Mouse (Mus musculus): ENCODE measurements around the gene D130052B06Rik. TPM values are rescaled to one million over a fixed set of nuclear protein-coding genes. Genes with fewer than 3 reads are reported as not detected.

D130052B06Rik gene
- polyA plus RNA-seq, 1 experiment: not detected

GRCm38 (mm10) chr11:33592826-33593225 is 6.3 kb upstream of the D130052B06Rik start:
- Histone ChIP-seq H3K4me1 (ENCODE audit: control insufficient read depth, insufficient read depth, low read length) (no peaks in the 10 kb centered on the region), H3K4me3 (ENCODE audit: insufficient read depth, low read length) (no peak overlapping the region), H3K27ac (ENCODE audit: insufficient read depth, low read depth, low read length) (no peak overlapping the region)
- TF ChIP-seq POLR2A (IDR thresholded peaks at IDR 0.05; ENCODE audit: borderline replicate concordance, low read depth, low read length) (no peak), CTCF (IDR thresholded peaks at IDR 0.05; ENCODE audit: low read depth, low read length) (no peak)

GRCm38 (mm10) chr11:33596655-33597054 is 2.4 kb upstream of the D130052B06Rik start:
- Histone ChIP-seq H3K4me1 (ENCODE audit: control insufficient read depth, insufficient read depth, low read length) (no peaks in the 10 kb centered on the region), H3K27ac (ENCODE audit: insufficient read depth, low read depth, low read length) (no peak overlapping the region), H3K4me3 (ENCODE audit: insufficient read depth, low read length) (no peak overlapping the region)
- no peak for TF ChIP-seq CTCF (IDR thresholded peaks at IDR 0.05; ENCODE audit: low read depth, low read length)
- no peak for TF ChIP-seq POLR2A (IDR thresholded peaks at IDR 0.05; ENCODE audit: borderline replicate concordance, low read depth, low read length)

- TF ChIP-seq POLR2A (IDR thresholded peaks at IDR 0.05; ENCODE audit: borderline replicate concordance, low read depth, low read length) (no peak), CTCF (IDR thresholded peaks at IDR 0.05; ENCODE audit: low read depth, low read length) (no peak)
- Histone ChIP-seq H3K27ac (ENCODE audit: insufficient read depth, low read depth, low read length) (no peak overlapping the region), H3K4me1 (ENCODE audit: control insufficient read depth, insufficient read depth, low read length) (no peaks in the 10 kb centered on the region), H3K4me3 (ENCODE audit: insufficient read depth, low read length) (no peak overlapping the region)
These were observed 4.1 kb downstream of the D130052B06Rik start for GRCm38 (mm10) chr11:33603174-33603573.

GRCm38 (mm10) chr11:33607784-33608183 is 8.7 kb downstream of the D130052B06Rik start:
- TF ChIP-seq POLR2A (IDR thresholded peaks at IDR 0.05; ENCODE audit: borderline replicate concordance, low read depth, low read length) (no peak), CTCF (IDR thresholded peaks at IDR 0.05; ENCODE audit: low read depth, low read length) (no peak)
- Histone ChIP-seq H3K27ac (ENCODE audit: insufficient read depth, low read depth, low read length) (no peak overlapping the region), H3K4me3 (ENCODE audit: insufficient read depth, low read length) (no peak overlapping the region), H3K4me1 (ENCODE audit: control insufficient read depth, insufficient read depth, low read length) (no peaks in the 10 kb centered on the region)

- TF ChIP-seq CTCF (IDR thresholded peaks at IDR 0.05; ENCODE audit: low read depth, low read length) (peak; percentile 68), POLR2A (IDR thresholded peaks at IDR 0.05; ENCODE audit: borderline replicate concordance, low read depth, low read length) (no peak)
These were observed 15.1 kb downstream of the D130052B06Rik start for GRCm38 (mm10) chr11:33614218-33614617.

GRCm38 (mm10) chr11:33627136-33627742 is 28.1 kb downstream of the D130052B06Rik start:
- no peak for TF ChIP-seq POLR2A (IDR thresholded peaks at IDR 0.05; ENCODE audit: borderline replicate concordance, low read depth, low read length)
- no peak for TF ChIP-seq CTCF (IDR thresholded peaks at IDR 0.05; ENCODE audit: low read depth, low read length)
- no peaks in the 10 kb centered on the region for H3K4me1 ChIP-seq (ENCODE audit: control insufficient read depth, insufficient read depth, low read length)
- H3K4me3 ChIP-seq (ENCODE audit: insufficient read depth, low read length): no peak overlapping the region
- no peak overlapping the region for H3K27ac ChIP-seq (ENCODE audit: insufficient read depth, low read depth, low read length)

More at GRCm38 (mm10) chr11:33614218-33614617, 15.1 kb downstream of the D130052B06Rik start:
- no peak overlapping the region for H3K4me3 ChIP-seq (ENCODE audit: insufficient read depth, low read length)
- no peak overlapping the region for H3K27ac ChIP-seq (ENCODE audit: insufficient read depth, low read depth, low read length)
- H3K4me1 ChIP-seq (ENCODE audit: control insufficient read depth, insufficient read depth, low read length): no peaks in the 10 kb centered on the region

- Histone ChIP-seq H3K4me3 (ENCODE audit: insufficient read depth, low read length) (no peak overlapping the region), H3K27ac (ENCODE audit: insufficient read depth, low read depth, low read length) (no peak overlapping the region), H3K4me1 (ENCODE audit: control insufficient read depth, insufficient read depth, low read length) (no peaks in the 10 kb centered on the region)
- no peak for TF ChIP-seq POLR2A (IDR thresholded peaks at IDR 0.05; ENCODE audit: borderline replicate concordance, low read depth, low read length)
- no peak for TF ChIP-seq CTCF (IDR thresholded peaks at IDR 0.05; ENCODE audit: low read depth, low read length)
These were observed 38.0 kb downstream of the D130052B06Rik start for GRCm38 (mm10) chr11:33637107-33637506.

- Histone ChIP-seq H3K4me1 (ENCODE audit: control insufficient read depth, insufficient read depth, low read length) (no peaks in the 10 kb centered on the region), H3K27ac (ENCODE audit: insufficient read depth, low read depth, low read length) (no peak overlapping the region), H3K4me3 (ENCODE audit: insufficient read depth, low read length) (no peak overlapping the region)
- no peak for TF ChIP-seq CTCF (IDR thresholded peaks at IDR 0.05; ENCODE audit: low read depth, low read length)
- TF ChIP-seq POLR2A (IDR thresholded peaks at IDR 0.05; ENCODE audit: borderline replicate concordance, low read depth, low read length): no peak
These were observed 50.3 kb downstream of the D130052B06Rik start for GRCm38 (mm10) chr11:33649358-33649757.

- Histone ChIP-seq H3K4me1 (ENCODE audit: control insufficient read depth, insufficient read depth, low read length) (0 out of 2 replicates have a peak, but pooled peaks cover 4% of the 10 kb centered on the region), H3K4me3 (ENCODE audit: insufficient read depth, low read length) (no peak overlapping the region), H3K27ac (ENCODE audit: insufficient read depth, low read depth, low read length) (no peak overlapping the region)
- TF ChIP-seq CTCF (IDR thresholded peaks at IDR 0.05; ENCODE audit: low read depth, low read length): no peak
- TF ChIP-seq POLR2A (IDR thresholded peaks at IDR 0.05; ENCODE audit: borderline replicate concordance, low read depth, low read length): no peak
These were observed 55.4 kb downstream of the D130052B06Rik start for GRCm38 (mm10) chr11:33654485-33654884.

- Histone ChIP-seq H3K4me1 (ENCODE audit: control insufficient read depth, insufficient read depth, low read length) (peaks cover 9% of the 10 kb centered on the region), H3K4me3 (ENCODE audit: insufficient read depth, low read length) (no peak overlapping the region), H3K27ac (ENCODE audit: insufficient read depth, low read depth, low read length) (no peak overlapping the region)
- TF ChIP-seq POLR2A (IDR thresholded peaks at IDR 0.05; ENCODE audit: borderline replicate concordance, low read depth, low read length) (no peak), CTCF (IDR thresholded peaks at IDR 0.05; ENCODE audit: low read depth, low read length) (no peak)
These were observed 56.1 kb downstream of the D130052B06Rik start for GRCm38 (mm10) chr11:33655221-33655620.

Measured in bone marrow macrophage, adult 2 months (primary cell).